Mouse (Mus musculus) kidney, postnatal 0 days (tissue): ENCODE results near the gene Blzf1. TPM values are rescaled to one million over a fixed set of nuclear protein-coding genes. Genes with fewer than 3 reads are reported as not detected.
A peak's percentile ranks its signal among the peaks of the same experiment; 100 is the strongest.

Source experiments
- ATAC-seq: fragments of 200-750 bp; cut with Nextera tagmentation; replicated peaks from 2 replicates; pipeline ENCODE4 v1.8.0; 2017; ENCODE audit warnings: low read depth, moderate number of reproducible peaks, moderate TSS enrichment, moderate library complexity; ENCODE audit not compliant: low FRiP score
- DNase-seq: peaks from one replicate; pipeline ENCODE4 v3.0.0-alpha.2; 2016; ENCODE audit warnings: low spot score
- H3K27ac ChIP-seq: fragments of 300-500 bp; sonication (generic); 2 replicates; pipeline ENCODE4 v1.5.1; 2014; ENCODE audit warnings: mild to moderate bottlenecking
- H3K27me3 ChIP-seq: fragments of 300-500 bp; sonication (generic); 2 replicates; pipeline ENCODE4 v1.6.1; 2014; ENCODE audit warnings: low read length, mixed read lengths; ENCODE audit not compliant: insufficient read depth
- H3K36me3 ChIP-seq: fragments of 300-500 bp; sonication (generic); 2 replicates; pipeline ENCODE4 v1.6.1; 2014; ENCODE audit warnings: low read length, mixed read lengths; ENCODE audit not compliant: insufficient read depth
- H3K4me1 ChIP-seq: fragments of 300-500 bp; sonication (generic); replicated peaks from 2 replicates; pipeline ENCODE4 v1.6.1; 2014; ENCODE audit warnings: antibody characterized with exemption, low read length, mixed read lengths; ENCODE audit not compliant: insufficient read depth
- H3K4me2 ChIP-seq: fragments of 300-500 bp; sonication (generic); 2 replicates; pipeline ENCODE4 v1.6.1; 2014; ENCODE audit warnings: mild to moderate bottlenecking, low read length, moderate library complexity, mixed read lengths
- H3K4me3 ChIP-seq: fragments of 300-500 bp; sonication (generic); replicated peaks from 2 replicates; pipeline ENCODE4 v1.5.1; 2014; ENCODE audit warnings: low read depth, low read length
- H3K9ac ChIP-seq: fragments of 300-500 bp; sonication (generic); 2 replicates; pipeline ENCODE4 v1.6.1; 2014; ENCODE audit warnings: low read depth, low read length
- H3K9me3 ChIP-seq: fragments of 300-500 bp; sonication (generic); replicated peaks from 2 replicates; pipeline ENCODE4 v1.6.1; 2016; ENCODE audit warnings: low read length, inconsistent platforms, mixed read lengths
- CTCF ChIP-seq: IDR thresholded peaks from 2 replicates; pipeline ENCODE4 v1.5.1; 2016; ENCODE audit warnings: antibody characterized with exemption, low read depth, mild to moderate bottlenecking, moderate library complexity
- WGBS: fragments of 180-500 bp; shearing (Covaris S2); extraction: QIAGEN DNeasy Blood & Tissue Kit; methylation state at CpG from one replicate; pipeline ENCODE4 v1.1.7; 2014; 5-methylcytosine and 5-hydroxymethylcytosine counted together
- polyA plus RNA-seq: library from polyadenylated mRNA; unstranded; fragments of >200 nt; fragmentation: Nextera tagmentation; extraction: Ambion mirVana; gene quantifications from 2 replicates; pipeline ENCODE4 v1.2.1, GENCODE M21; 2015

Gene Blzf1
- polyA plus RNA-seq, 1 experiment from 2014 or later, result 25.0 TPM

DNA sequence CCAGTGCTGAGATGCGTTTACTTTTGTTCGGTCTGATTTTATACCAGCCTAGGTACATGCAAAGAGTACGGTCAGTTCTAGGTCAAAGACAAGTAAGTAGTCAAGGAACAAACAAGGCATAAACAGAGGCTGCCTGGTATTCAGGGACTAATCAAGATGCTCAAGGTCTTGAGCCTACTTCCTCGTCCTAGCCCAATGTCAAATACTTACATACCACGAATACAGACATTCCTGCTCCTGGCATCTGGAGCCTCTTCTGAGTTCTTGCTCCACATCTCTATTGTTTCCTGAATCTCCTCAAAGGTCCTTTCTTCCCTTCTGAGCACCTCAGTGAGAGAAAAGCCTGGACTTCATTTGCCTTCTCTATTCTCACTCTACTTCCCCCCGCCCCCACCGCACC is 36.3 kb downstream of the Blzf1 start:
- no peak for DNase-seq
- no peak overlapping the region for H3K27ac ChIP-seq
- H3K4me2 ChIP-seq, result no peak overlapping the region
- H3K9ac ChIP-seq, result no peak overlapping the region
- H3K4me1 ChIP-seq, result 0 out of 2 replicates have a peak, but pooled peaks cover 3% of the 10 kb centered on the region
- no peaks in the 10 kb centered on the region for H3K36me3 ChIP-seq
- H3K27me3 ChIP-seq, result no peaks in the 10 kb centered on the region
- no peak for TF ChIP-seq CTCF
- H3K9me3 ChIP-seq, result no peaks in the 10 kb centered on the region
- H3K4me3 ChIP-seq, result no peak overlapping the region
- no peak for ATAC-seq
- WGBS, result 86% methylated on average over 7 of the region's 7 CpGs

DNA sequence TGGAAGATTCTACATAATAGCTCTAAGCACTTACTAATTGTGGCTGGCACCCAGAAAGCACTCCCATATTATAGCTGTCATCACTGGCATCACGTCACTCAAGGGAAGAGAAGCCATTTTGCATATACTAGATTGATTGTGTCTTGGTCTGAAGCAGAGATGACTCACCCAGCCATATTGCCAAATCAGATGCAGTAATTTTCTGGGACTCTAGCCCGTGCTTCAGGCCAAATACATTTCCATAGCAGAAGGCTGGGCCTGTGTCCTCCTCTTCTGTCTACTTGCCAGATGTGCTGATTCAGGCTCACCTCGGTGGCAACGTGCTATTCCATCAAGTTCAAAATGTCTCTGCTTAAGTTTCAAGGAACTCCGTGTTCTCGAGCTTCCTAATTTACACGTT is 45.7 kb downstream of the Blzf1 start:
- Histone ChIP-seq H3K4me1 (no peaks in the 10 kb centered on the region), H3K4me3 (no peak overlapping the region), H3K27ac (no peak overlapping the region), H3K36me3 (peaks cover 22% of the 10 kb centered on the region), H3K4me2 (no peak overlapping the region), H3K27me3 (no peaks in the 10 kb centered on the region), H3K9ac (no peak overlapping the region), H3K9me3 (no peaks in the 10 kb centered on the region)
- no peak for TF ChIP-seq CTCF
- DNase-seq, result no peak
- no peak for ATAC-seq
- WGBS, result 87% methylated on average over 7 of the region's 7 CpGs

DNA sequence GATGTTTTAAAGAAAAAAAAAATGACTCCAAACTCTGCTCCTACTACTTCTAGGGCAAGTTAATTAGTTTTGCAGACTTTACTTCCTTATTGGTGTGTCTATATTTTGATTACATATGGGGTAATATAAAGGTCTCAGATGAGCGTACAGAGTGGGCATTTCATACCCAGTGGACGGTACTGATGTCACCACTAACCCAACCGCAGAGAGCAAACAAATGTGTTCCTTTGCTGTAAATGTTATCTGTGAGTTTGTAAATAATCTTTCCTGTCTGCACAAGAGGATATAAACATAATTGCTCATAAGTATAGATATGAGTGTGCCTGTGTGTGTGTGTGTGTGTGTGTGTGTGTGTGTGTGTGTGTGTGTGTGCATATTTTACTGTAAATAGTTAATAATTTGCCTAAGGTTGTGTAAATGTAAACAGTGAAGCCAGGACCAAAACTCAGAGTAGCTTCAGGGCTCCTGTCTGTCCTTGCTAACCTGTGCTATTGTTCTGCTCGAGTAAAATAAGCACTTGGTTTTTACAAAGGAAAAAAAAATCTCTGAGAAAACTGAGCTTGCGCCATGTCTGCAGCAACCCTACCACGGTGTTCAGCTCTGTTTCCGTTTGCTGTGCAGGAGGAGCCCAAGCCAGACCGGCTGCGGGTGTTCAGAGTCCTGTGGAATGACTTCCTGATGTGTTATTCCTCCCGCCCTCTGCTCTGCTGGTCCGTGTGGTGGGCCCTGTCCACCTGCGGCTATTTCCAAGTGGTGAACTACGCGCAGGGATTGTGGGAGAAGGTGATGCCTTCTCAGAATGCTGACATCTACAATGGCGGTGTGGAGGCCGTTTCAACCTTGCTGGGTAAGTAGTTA is 46.9 kb downstream of the Blzf1 start:
- Histone ChIP-seq H3K9me3 (no peaks in the 10 kb centered on the region), H3K4me3 (no peak overlapping the region), H3K9ac (no peak overlapping the region), H3K36me3 (peaks cover 22% of the 10 kb centered on the region), H3K27ac (peak overlapping the region; percentile 14; the same call in 1 of the 2 replicates), H3K4me2 (no peak overlapping the region), H3K4me1 (no peaks in the 10 kb centered on the region), H3K27me3 (no peaks in the 10 kb centered on the region)
- TF ChIP-seq CTCF, result no peak
- ATAC-seq (no peak; the same call in 1 of the 2 replicates), DNase-seq (no peak)
- WGBS, result 70% methylated on average over 16 of the region's 16 CpGs

DNA sequence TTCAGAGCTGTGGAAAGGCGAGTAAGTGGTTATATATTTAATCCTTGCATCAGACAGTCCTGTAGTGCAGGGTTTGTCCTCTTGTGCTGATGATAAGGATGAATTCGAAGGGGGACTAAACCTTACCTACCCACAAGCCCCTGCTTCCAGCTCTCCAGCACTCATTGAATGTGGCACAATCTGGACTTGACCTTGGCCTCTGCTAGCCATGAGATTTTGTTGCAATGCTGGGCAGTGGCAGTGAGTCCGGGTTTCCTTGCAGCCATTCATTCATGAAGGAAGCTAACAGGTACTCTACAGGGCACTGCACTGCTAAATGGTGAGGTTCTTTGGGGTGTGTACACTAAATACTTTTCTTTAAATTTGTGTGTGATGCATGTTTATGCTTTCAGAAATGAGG is 52.5 kb downstream of the Blzf1 start:
- Histone ChIP-seq H3K4me1 (no peaks in the 10 kb centered on the region), H3K9ac (no peak overlapping the region), H3K4me3 (no peak overlapping the region), H3K36me3 (peaks cover 7% of the 10 kb centered on the region; the same call in 1 of the 2 replicates), H3K9me3 (no peaks in the 10 kb centered on the region), H3K27me3 (no peaks in the 10 kb centered on the region), H3K4me2 (no peak overlapping the region), H3K27ac (no peak overlapping the region)
- no peak for DNase-seq
- no peak for TF ChIP-seq CTCF
- ATAC-seq, result no peak
- WGBS, result 76% methylated on average over 3 of the region's 3 CpGs

DNA sequence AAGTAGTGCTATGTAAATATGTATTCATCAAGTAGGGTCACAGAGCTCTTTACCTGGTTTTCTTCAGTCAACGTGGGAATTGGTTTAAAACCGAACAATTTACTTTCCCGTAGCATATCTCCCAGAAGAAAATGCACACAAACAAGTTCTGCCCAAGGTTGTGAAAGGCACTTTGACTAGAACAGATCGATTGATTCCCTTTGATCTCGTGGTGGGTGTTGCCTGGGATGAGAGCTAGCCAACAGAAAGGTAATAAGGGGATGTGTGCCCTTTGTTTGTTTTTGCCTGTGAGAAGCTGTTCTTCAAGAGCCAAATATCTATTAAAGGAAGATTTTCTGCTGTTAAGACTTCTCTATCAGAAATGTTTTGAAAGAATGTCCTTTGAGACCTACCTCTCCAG is 54.7 kb downstream of the Blzf1 start:
- Histone ChIP-seq H3K27ac (no peak overlapping the region), H3K4me2 (no peak overlapping the region), H3K9me3 (no peaks in the 10 kb centered on the region), H3K9ac (no peak overlapping the region), H3K4me3 (no peak overlapping the region), H3K27me3 (no peaks in the 10 kb centered on the region), H3K36me3 (peaks cover 7% of the 10 kb centered on the region; the same call in 1 of the 2 replicates), H3K4me1 (0 out of 2 replicates have a peak, but pooled peaks cover 6% of the 10 kb centered on the region)
- TF ChIP-seq CTCF, result no peak
- ATAC-seq (no peak), DNase-seq (no peak)
- 59% methylated on average over 5 of the region's 5 CpGs for WGBS

DNA sequence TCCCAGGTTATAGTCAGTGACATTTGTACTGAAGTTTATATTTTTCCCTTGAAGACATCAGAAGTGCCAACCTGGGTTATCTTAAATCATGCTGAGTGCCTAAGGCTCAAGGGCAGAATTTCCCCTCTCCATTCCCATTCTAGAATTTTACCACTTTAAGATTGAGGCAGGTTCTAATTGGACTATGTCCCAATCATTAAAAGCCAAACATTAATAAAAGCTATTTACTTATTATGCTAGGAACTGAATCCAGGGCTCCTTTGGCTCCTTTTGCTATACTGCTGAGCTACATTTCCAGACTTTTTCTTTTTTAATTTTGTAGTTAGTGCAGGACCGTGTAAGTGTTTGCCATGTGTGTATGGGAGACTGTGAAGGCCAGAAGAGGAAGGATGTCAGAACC is 55.9 kb downstream of the Blzf1 start:
- 0 out of 2 replicates have a peak, but pooled peaks cover 6% of the 10 kb centered on the region for H3K4me1 ChIP-seq
- no peak overlapping the region for H3K4me3 ChIP-seq
- 91% methylated on average over 1 of the region's 1 CpGs for WGBS
- TF ChIP-seq CTCF, result no peak
- ATAC-seq, result no peak
- H3K36me3 ChIP-seq, result no peaks in the 10 kb centered on the region
- no peaks in the 10 kb centered on the region for H3K27me3 ChIP-seq
- H3K27ac ChIP-seq, result no peak overlapping the region
- no peak for DNase-seq
- H3K9ac ChIP-seq, result no peak overlapping the region
- no peak overlapping the region for H3K4me2 ChIP-seq
- no peaks in the 10 kb centered on the region for H3K9me3 ChIP-seq
